10 mouse cellular contexts compared by ENCODE assay signal in genomic region chr1:53773994-53774393, GRCm38 (mm10). TPM values are rescaled to one million over a fixed set of nuclear protein-coding genes. Genes with fewer than 3 reads are reported as not detected.
DNase-seq lines count a peak whose midpoint lies in the region; ATAC-seq lines count a peak whose summit lies in the region.
"Had no signal": no experiment of that assay in that cellular context is flagged by ENCODE, and none has a peak within 500 bp of the region (broad histone marks: within the 10 kb centered on the region; RNA-seq: fewer than 3 reads in every experiment).

No protein-coding gene starts in this region.

- DNase-seq in adrenal gland, postnatal 14 days: peak; percentile 27
- DNase-seq in adrenal gland, postnatal 25 days: no peak
- peak; percentile 88 for DNase-seq in MEL-GATA-1-ER (ENCODE audit: extremely low read depth, low read depth)
- DNase-seq in induced T-regulatory cell, adult 2 months (ENCODE audit: low read depth): peak; percentile 97
- peak; percentile 52 for DNase-seq in skeletal muscle tissue, adult 2 months (ENCODE audit: low read depth, low spot score)
- DNase-seq in ovary, postnatal 10 days (ENCODE audit: low spot score): no peak
- no peak for DNase-seq in testis, postnatal 14 days (ENCODE audit: low spot score)
- DNase-seq: liver, embryonic 13.5 days had no signal

- WGBS in forebrain, embryonic 13.5 days: 52% methylated on average over 6 of the region's 6 CpGs

- no peak overlapping the region for H3K4me2 ChIP-seq in forebrain, embryonic 13.5 days
- H3K4me2 ChIP-seq: embryonic facial prominence, embryonic 15.5 days; liver, embryonic 13.5 days had no signal

- no peaks in the 10 kb centered on the region for H3K9me3 ChIP-seq in forebrain, embryonic 13.5 days (replicated peaks)
- H3K9me3 ChIP-seq: embryonic facial prominence, embryonic 15.5 days; liver, embryonic 13.5 days had no signal

- H3K4me1 ChIP-seq in forebrain, embryonic 13.5 days: no peaks in the 10 kb centered on the region
- H3K4me1 ChIP-seq: embryonic facial prominence, embryonic 15.5 days had no signal

- no peak overlapping the region for H3K27ac ChIP-seq in forebrain, embryonic 13.5 days
- H3K27ac ChIP-seq: embryonic facial prominence, embryonic 15.5 days; liver, embryonic 13.5 days had no signal

- no peaks in the 10 kb centered on the region for H3K36me3 ChIP-seq in forebrain, embryonic 13.5 days (ENCODE audit: poor library complexity, severe bottlenecking)
- H3K36me3 ChIP-seq: embryonic facial prominence, embryonic 15.5 days had no signal

- H3K9ac ChIP-seq in forebrain, embryonic 13.5 days: no peak overlapping the region
- H3K9ac ChIP-seq: embryonic facial prominence, embryonic 15.5 days; liver, embryonic 13.5 days had no signal

- ATAC-seq in forebrain, embryonic 13.5 days: no peak

- no peak overlapping the region for H3K4me3 ChIP-seq in forebrain, embryonic 13.5 days
- H3K4me3 ChIP-seq: embryonic facial prominence, embryonic 15.5 days; liver, embryonic 13.5 days had no signal

- no peaks in the 10 kb centered on the region for H3K27me3 ChIP-seq in forebrain, embryonic 13.5 days
- H3K27me3 ChIP-seq: embryonic facial prominence, embryonic 15.5 days; liver, embryonic 13.5 days had no signal

RNA-seq across cellular contexts. Expression of gene Stk17b, which starts 11.0 kb away (rescaled TPM):
- 17.3 and 28.2 TPM in 2 replicates for total RNA-seq in adrenal gland, postnatal 14 days (2021)
- 7.1 and 13.0 TPM in 2 replicates for total RNA-seq in adrenal gland, postnatal 25 days (2021)
- 9.0 and 9.7 TPM in 2 replicates for polyA plus RNA-seq in forebrain, embryonic 13.5 days (2015; fragmentation: Nextera tagmentation; extraction: Ambion mirVana)

Comparison
In these comparisons a context has a peak if more than half of its experiments do, and no peak if none do; other contexts are left out.
1. DNase-seq: peak in adrenal gland, postnatal 14 days (single experiment), MEL-GATA-1-ER (single experiment), induced T-regulatory cell, adult 2 months (single experiment) and skeletal muscle tissue, adult 2 months (single experiment); none in adrenal gland, postnatal 25 days (single experiment), ovary, postnatal 10 days (single experiment) and testis, postnatal 14 days (single experiment).